Mouse (Mus musculus): ENCODE data around the gene 4931428F04Rik.

DNA sequence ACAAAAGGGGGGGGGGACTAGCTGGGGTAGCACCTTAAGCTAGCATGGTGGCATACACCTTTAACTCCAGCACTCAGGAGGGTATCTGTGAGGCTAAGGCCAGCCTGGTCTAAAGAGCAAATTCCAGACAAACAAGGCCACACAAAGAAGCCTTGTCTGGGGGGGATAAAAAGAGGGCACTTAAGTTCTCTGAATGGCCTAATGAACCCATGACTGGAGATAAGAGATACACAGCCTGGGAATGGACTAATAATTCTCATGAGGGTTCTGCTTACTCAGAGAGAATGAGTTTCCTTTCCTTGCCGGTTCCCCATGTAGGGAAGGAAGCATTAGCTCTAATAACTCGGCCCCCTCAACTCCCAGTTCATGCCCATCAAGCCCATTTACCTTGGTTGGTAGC is 42.9 kb upstream of the 4931428F04Rik start:
- TF ChIP-seq CTCF (IDR thresholded peaks at IDR 0.05; ENCODE audit: borderline replicate concordance, extremely low read depth, insufficient read depth, insufficient read length) (no peak), POLR2A (IDR thresholded peaks at IDR 0.05; ENCODE audit: borderline replicate concordance, extremely low read depth, insufficient read depth, insufficient read length, poor library complexity, severe bottlenecking) (no peak)
